Mouse (Mus musculus) brain, embryonic 14.5 days (tissue): ENCODE results near the gene Cd44. TPM values are rescaled to one million over a fixed set of nuclear protein-coding genes. Genes with fewer than 3 reads are reported as not detected.

ENCODE experiments used
- DNase-seq: peaks from one replicate; pipeline ENCODE4 v3.0.0-alpha.2; 2011; ENCODE audit warnings: low read depth
- CTCF ChIP-seq: fragments of 200-500 bp; IDR thresholded peaks from 2 replicates; pipeline ENCODE4 v1.5.1; 2012; ENCODE audit warnings: inconsistent platforms, mild to moderate bottlenecking, moderate library complexity, borderline replicate concordance; ENCODE audit not compliant: insufficient read depth, insufficient read length; ENCODE audit errors: extremely low read depth
- POLR2A ChIP-seq: fragments of 200-500 bp; IDR thresholded peaks from 2 replicates; pipeline ENCODE4 v1.6.1; 2012; ENCODE audit warnings: mild to moderate bottlenecking, inconsistent platforms, borderline replicate concordance; ENCODE audit not compliant: poor library complexity, insufficient read depth, insufficient read length, severe bottlenecking; ENCODE audit errors: extremely low read depth
- polyA plus RNA-seq: library from polyadenylated mRNA; depleted of rRNA; stranded (reverse); fragments of >200 nt; gene quantifications from 2 replicates; pipeline ENCODE4 v1.2.3, GENCODE M21; 2012

Gene Cd44
- polyA plus RNA-seq, 1 experiment = 4.1 TPM

- no peak for DNase-seq
Measured at GRCm38 (mm10) chr2:102805761-102806496, 95.5 kb downstream of the Cd44 start.

GRCm38 (mm10) chr2:102805283-102805682 is 96.2 kb downstream of the Cd44 start:
- no peak for TF ChIP-seq POLR2A
- TF ChIP-seq CTCF = no peak
- DNase-seq = no peak

More at GRCm38 (mm10) chr2:102805761-102806496, 95.5 kb downstream of the Cd44 start:
- TF ChIP-seq CTCF (no peak), POLR2A (no peak)

- peak; percentile 37; the same call in 1 of the 2 replicates for TF ChIP-seq CTCF
- no peak for TF ChIP-seq POLR2A
- peak; percentile 68 for DNase-seq
Measured at GRCm38 (mm10) chr2:102804109-102804508, 97.4 kb downstream of the Cd44 start.

GRCm38 (mm10) chr2:102801899-102802298 is 99.6 kb downstream of the Cd44 start:
- TF ChIP-seq POLR2A (no peak), CTCF (no peak)
- no peak for DNase-seq

GRCm38 (mm10) chr2:102798149-102798548 is 103.3 kb downstream of the Cd44 start:
- no peak for DNase-seq
- TF ChIP-seq POLR2A = no peak
- TF ChIP-seq CTCF = no peak

GRCm38 (mm10) chr2:102795034-102795433 is 106.4 kb downstream of the Cd44 start:
- no peak for DNase-seq
- TF ChIP-seq POLR2A (no peak), CTCF (no peak)

GRCm38 (mm10) chr2:102792804-102793203 is 108.7 kb downstream of the Cd44 start:
- TF ChIP-seq CTCF (no peak), POLR2A (no peak)
- no peak for DNase-seq

GRCm38 (mm10) chr2:102791641-102792040 is 109.8 kb downstream of the Cd44 start:
- TF ChIP-seq POLR2A (no peak), CTCF (no peak)
- DNase-seq = no peak

GRCm38 (mm10) chr2:102785696-102786095 is 115.8 kb downstream of the Cd44 start:
- no peak for TF ChIP-seq CTCF
- no peak for TF ChIP-seq POLR2A
- no peak for DNase-seq

- TF ChIP-seq CTCF (no peak), POLR2A (no peak)
- DNase-seq = no peak
Measured at GRCm38 (mm10) chr2:102782751-102783150, 118.7 kb downstream of the Cd44 start.

- no peak for DNase-seq
- no peak for TF ChIP-seq POLR2A
- TF ChIP-seq CTCF = no peak
Measured at GRCm38 (mm10) chr2:102778208-102778607, 123.3 kb downstream of the Cd44 start.

- no peak for DNase-seq
- TF ChIP-seq POLR2A (no peak), CTCF (no peak)
Measured at GRCm38 (mm10) chr2:102775561-102775960, 125.9 kb downstream of the Cd44 start.
